In genomic region chr9:46482034-46482858, GRCm38 (mm10) we compare ENCODE assay signal across 19 mouse cellular contexts.
DNase-seq lines count a peak whose midpoint lies in the region; ATAC-seq and TF ChIP-seq lines count a peak whose summit lies in the region.
"Had no signal": no experiment of that assay in that cellular context is flagged by ENCODE, and none has a peak within 500 bp of the region (broad histone marks: within the 10 kb centered on the region; RNA-seq: fewer than 3 reads in every experiment).

No protein-coding gene starts in this region.

- TF ChIP-seq CTCF in hindbrain, postnatal 0 days (IDR thresholded peaks at IDR 0.05; ENCODE audit: low read depth), result no peak
- TF ChIP-seq CTCF in midbrain, postnatal 0 days (IDR thresholded peaks at IDR 0.05), result no peak

- peak overlapping the region; percentile 37 for H3K9ac ChIP-seq in hindbrain, embryonic 11.5 days (ENCODE audit: low read depth, low read length)
- no peak overlapping the region for H3K9ac ChIP-seq in hindbrain, postnatal 0 days (replicated peaks; ENCODE audit: low read length)
- H3K9ac ChIP-seq in forebrain, embryonic 12.5 days, result no peak overlapping the region
- no peak overlapping the region for H3K9ac ChIP-seq in hindbrain, embryonic 15.5 days
- H3K9ac ChIP-seq in midbrain, postnatal 0 days (replicated peaks; ENCODE audit: low read length, poor library complexity, severe bottlenecking), result no peak overlapping the region
- H3K9ac ChIP-seq: limb, embryonic 13.5 days had no signal

- no peak overlapping the region for H3K4me2 ChIP-seq in hindbrain, embryonic 11.5 days (replicated peaks; ENCODE audit: low read depth, low read length)
- no peak overlapping the region for H3K4me2 ChIP-seq in hindbrain, postnatal 0 days (ENCODE audit: low read depth, low read length)
- peak overlapping the region; percentile 34 for H3K4me2 ChIP-seq in forebrain, embryonic 12.5 days
- no peak overlapping the region for H3K4me2 ChIP-seq in hindbrain, embryonic 15.5 days
- no peak overlapping the region for H3K4me2 ChIP-seq in midbrain, postnatal 0 days (ENCODE audit: low read depth, low read length, poor library complexity, severe bottlenecking)
- H3K4me2 ChIP-seq: limb, embryonic 13.5 days had no signal

- ATAC-seq in hindbrain, embryonic 11.5 days (ENCODE audit: low FRiP score), result peak; percentile 42; the same call in 1 of the 2 replicates
- ATAC-seq in hindbrain, postnatal 0 days, result no peak
- ATAC-seq in forebrain, embryonic 12.5 days (ENCODE audit: low FRiP score), result peak; percentile 50; the same call in 1 of the 2 replicates
- ATAC-seq in hindbrain, embryonic 15.5 days (ENCODE audit: low FRiP score, low read depth), result no peak
- ATAC-seq in midbrain, postnatal 0 days (ENCODE audit: low FRiP score), result no peak
- ATAC-seq in inflammation-experienced regulatory T-cells, adult 6 months, result no peak

- H3K9me3 ChIP-seq in hindbrain, embryonic 11.5 days (ENCODE audit: control insufficient read depth, low read length), result no peaks in the 10 kb centered on the region
- H3K9me3 ChIP-seq in hindbrain, postnatal 0 days (ENCODE audit: low read length), result no peaks in the 10 kb centered on the region
- no peaks in the 10 kb centered on the region for H3K9me3 ChIP-seq in forebrain, embryonic 12.5 days
- H3K9me3 ChIP-seq in hindbrain, embryonic 15.5 days, result no peaks in the 10 kb centered on the region
- H3K9me3 ChIP-seq in midbrain, postnatal 0 days (ENCODE audit: low read length), result no peaks in the 10 kb centered on the region
- H3K9me3 ChIP-seq: embryonic facial prominence, embryonic 10.5 days; limb, embryonic 13.5 days; megakaryocyte, embryonic 14.5 days had no signal

- H3K27me3 ChIP-seq in hindbrain, embryonic 11.5 days (ENCODE audit: control insufficient read depth, insufficient read depth, low read length), result peaks cover 5% of the 10 kb centered on the region; the same call in 1 of the 2 replicates
- H3K27me3 ChIP-seq in hindbrain, postnatal 0 days (ENCODE audit: insufficient read depth, low read length), result no peaks in the 10 kb centered on the region
- H3K27me3 ChIP-seq in forebrain, embryonic 12.5 days, result peaks cover 26% of the 10 kb centered on the region; the same call in 1 of the 2 replicates
- H3K27me3 ChIP-seq in hindbrain, embryonic 15.5 days, result 0 out of 2 replicates have a peak, but pooled peaks cover 5% of the 10 kb centered on the region
- no peaks in the 10 kb centered on the region for H3K27me3 ChIP-seq in midbrain, postnatal 0 days (ENCODE audit: insufficient read depth, low read length)

- H3K27ac ChIP-seq in hindbrain, embryonic 11.5 days (ENCODE audit: low read depth, low read length), result peak overlapping the region; percentile 74
- H3K27ac ChIP-seq in hindbrain, postnatal 0 days, result no peak overlapping the region
- H3K27ac ChIP-seq in forebrain, embryonic 12.5 days, result peak overlapping the region; percentile 80
- H3K27ac ChIP-seq in hindbrain, embryonic 15.5 days (replicated peaks), result 0 out of 2 replicates have a peak overlapping the region, but pooled peaks have one; percentile 33
- peak overlapping the region; percentile 32; the same call in 1 of the 2 replicates for H3K27ac ChIP-seq in midbrain, postnatal 0 days (ENCODE audit: low read depth, low read length)
- H3K27ac ChIP-seq: limb, embryonic 13.5 days had no signal

- no peaks in the 10 kb centered on the region for H3K36me3 ChIP-seq in hindbrain, embryonic 11.5 days (ENCODE audit: control insufficient read depth, insufficient read depth, low read length)
- H3K36me3 ChIP-seq in hindbrain, postnatal 0 days (ENCODE audit: insufficient read depth, low read length), result no peaks in the 10 kb centered on the region
- H3K36me3 ChIP-seq in forebrain, embryonic 12.5 days (replicated peaks), result no peaks in the 10 kb centered on the region
- H3K36me3 ChIP-seq in hindbrain, embryonic 15.5 days, result no peaks in the 10 kb centered on the region
- H3K36me3 ChIP-seq in midbrain, postnatal 0 days (ENCODE audit: insufficient read depth, low read length), result no peaks in the 10 kb centered on the region
- H3K36me3 ChIP-seq: embryonic facial prominence, embryonic 10.5 days; limb, embryonic 13.5 days had no signal

- 46% methylated on average over 12 of the region's 12 CpGs for whole genome bisulfite sequencing in hindbrain, embryonic 11.5 days
- WGBS in hindbrain, postnatal 0 days, result 45% methylated on average over 12 of the region's 12 CpGs
- WGBS in forebrain, embryonic 12.5 days, result 42% methylated on average over 12 of the region's 12 CpGs
- WGBS in hindbrain, embryonic 15.5 days, result 42% methylated on average over 12 of the region's 12 CpGs
- 44% methylated on average over 12 of the region's 12 CpGs for WGBS in midbrain, postnatal 0 days

- H3K4me1 ChIP-seq in hindbrain, embryonic 11.5 days (replicated peaks; ENCODE audit: control insufficient read depth, insufficient read depth, low read length), result peaks cover 22% of the 10 kb centered on the region
- peaks cover 11% of the 10 kb centered on the region for H3K4me1 ChIP-seq in hindbrain, postnatal 0 days (ENCODE audit: insufficient read depth, low read length)
- peaks cover 37% of the 10 kb centered on the region for H3K4me1 ChIP-seq in forebrain, embryonic 12.5 days
- H3K4me1 ChIP-seq in hindbrain, embryonic 15.5 days (replicated peaks), result peaks cover 28% of the 10 kb centered on the region
- H3K4me1 ChIP-seq in midbrain, postnatal 0 days (ENCODE audit: insufficient read depth, low read length), result peaks cover 9% of the 10 kb centered on the region; the same call in 1 of the 2 replicates
- H3K4me1 ChIP-seq: megakaryocyte, embryonic 14.5 days had no signal

- H3K4me3 ChIP-seq in hindbrain, embryonic 11.5 days (ENCODE audit: low read depth, low read length), result no peak overlapping the region
- no peak overlapping the region for H3K4me3 ChIP-seq in hindbrain, postnatal 0 days (ENCODE audit: low read length)
- no peak overlapping the region for H3K4me3 ChIP-seq in forebrain, embryonic 12.5 days (replicated peaks)
- H3K4me3 ChIP-seq in hindbrain, embryonic 15.5 days, result no peak overlapping the region
- no peak overlapping the region for H3K4me3 ChIP-seq in midbrain, postnatal 0 days (ENCODE audit: low read depth, low read length)
- H3K4me3 ChIP-seq: embryonic facial prominence, embryonic 10.5 days; limb, embryonic 13.5 days; megakaryocyte, embryonic 14.5 days had no signal

- peak; percentile 53 for DNase-seq in hindbrain, embryonic 11.5 days (ENCODE audit: low spot score)
- DNase-seq in hindbrain, postnatal 0 days (ENCODE audit: low spot score), result no peak
- no peak for DNase-seq in midbrain, postnatal 0 days (ENCODE audit: low spot score)
- DNase-seq in ovary, adult 18-20 months (ENCODE audit: low spot score), result no peak
- no peak for DNase-seq in ovary, postnatal 14 days (ENCODE audit: low spot score)
- DNase-seq: adrenal gland, postnatal 36 days; B cell, adult 2 months; cerebellum, adult 11 months; heart, postnatal 14 days; kidney, adult 11 months; kidney, postnatal 36 days; lung, adult 18-20 months; thymus, postnatal 36 days had no signal

Comparison
In these comparisons a context has a peak if more than half of its experiments do, and no peak if none do; other contexts are left out.
1. ATAC-seq: peak in hindbrain, embryonic 11.5 days (single experiment) and forebrain, embryonic 12.5 days (single experiment); none in hindbrain, postnatal 0 days (single experiment), hindbrain, embryonic 15.5 days (single experiment), midbrain, postnatal 0 days (single experiment) and inflammation-experienced regulatory T-cells, adult 6 months (single experiment).